Mouse (Mus musculus) heart, embryonic 15.5 days (tissue): ENCODE data around the gene Wnt2b. TPM values are rescaled to one million over a fixed set of nuclear protein-coding genes. Genes with fewer than 3 reads are reported as not detected.

Source experiments
- ATAC-seq: fragments of 200-750 bp; cut with Nextera tagmentation; replicated peaks from 2 replicates; pipeline ENCODE4 v1.8.0; 2017; ENCODE audit warnings: low read depth, moderate TSS enrichment; ENCODE audit not compliant: insufficient number of reproducible peaks, insufficient read depth, low FRiP score
- H3K27ac ChIP-seq: fragments of 300-500 bp; sonication (generic); 2 replicates; pipeline ENCODE4 v1.5.1; 2015; ENCODE audit warnings: mild to moderate bottlenecking, inconsistent platforms
- H3K27me3 ChIP-seq: fragments of 300-500 bp; sonication (generic); 2 replicates; pipeline ENCODE4 v1.6.1; 2015; ENCODE audit warnings: inconsistent platforms
- H3K36me3 ChIP-seq: fragments of 300-500 bp; sonication (generic); 2 replicates; pipeline ENCODE4 v1.6.1; 2015; ENCODE audit warnings: mild to moderate bottlenecking, inconsistent platforms
- H3K4me1 ChIP-seq: fragments of 300-500 bp; sonication (generic); replicated peaks from 2 replicates; pipeline ENCODE4 v1.6.1; 2015; ENCODE audit warnings: inconsistent platforms
- H3K4me2 ChIP-seq: fragments of 300-500 bp; sonication (generic); 2 replicates; pipeline ENCODE4 v1.6.1; 2015; ENCODE audit warnings: inconsistent platforms, mild to moderate bottlenecking, moderate library complexity
- H3K4me3 ChIP-seq: fragments of 300-500 bp; sonication (generic); 2 replicates; pipeline ENCODE4 v1.5.1; 2015; ENCODE audit warnings: mild to moderate bottlenecking, inconsistent platforms
- H3K9ac ChIP-seq: fragments of 300-500 bp; sonication (generic); 2 replicates; pipeline ENCODE4 v1.6.1; 2015; ENCODE audit warnings: mild to moderate bottlenecking, inconsistent platforms
- H3K9me3 ChIP-seq: fragments of 300-500 bp; sonication (generic); replicated peaks from 2 replicates; pipeline ENCODE4 v1.6.1; 2016; ENCODE audit warnings: inconsistent platforms
- WGBS: fragments of 180-500 bp; shearing (Covaris S2); methylation state at CpG from one replicate; pipeline ENCODE4 v1.1.7; 2015; ENCODE audit warnings: mixed read lengths; 5-methylcytosine and 5-hydroxymethylcytosine counted together
- polyA plus RNA-seq: library from polyadenylated mRNA; unstranded; fragments of >200 nt; fragmentation: Nextera tagmentation; extraction: Ambion mirVana; gene quantifications from 2 replicates; pipeline ENCODE4 v1.2.1, GENCODE M21; 2015

The Wnt2b gene
- polyA plus RNA-seq, 1 experiment from 2014 or later = 1.3 TPM

DNA sequence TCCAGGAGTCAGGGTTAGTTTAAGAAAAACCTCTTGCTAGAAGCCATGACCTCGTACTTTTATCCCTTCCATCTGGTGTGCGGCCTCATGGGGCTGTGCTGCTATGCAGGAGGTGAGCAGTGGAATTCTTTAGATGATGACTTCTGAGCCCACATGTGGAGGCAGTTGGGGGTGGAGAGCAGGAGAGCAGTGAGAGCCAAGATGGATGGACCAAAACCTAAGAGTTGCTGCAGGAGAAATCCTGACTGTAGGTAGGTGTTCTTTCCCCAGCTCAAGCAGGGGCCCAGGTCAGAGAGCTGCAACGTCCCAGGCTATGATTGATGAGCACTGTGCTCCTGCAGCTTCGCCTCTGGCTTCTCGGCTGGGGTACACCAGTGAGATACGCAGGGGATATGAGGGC lies 21.0 kb downstream of the Wnt2b start:
- H3K9ac ChIP-seq = no peak overlapping the region
- peaks cover 31% of the 10 kb centered on the region for H3K4me1 ChIP-seq
- no peaks in the 10 kb centered on the region for H3K36me3 ChIP-seq
- no peak for ATAC-seq
- no peaks in the 10 kb centered on the region for H3K27me3 ChIP-seq
- no peak overlapping the region for H3K4me2 ChIP-seq
- no peak overlapping the region for H3K27ac ChIP-seq
- no peak overlapping the region for H3K4me3 ChIP-seq
- WGBS = 51% methylated on average over 6 of the region's 6 CpGs
- no peaks in the 10 kb centered on the region for H3K9me3 ChIP-seq

DNA sequence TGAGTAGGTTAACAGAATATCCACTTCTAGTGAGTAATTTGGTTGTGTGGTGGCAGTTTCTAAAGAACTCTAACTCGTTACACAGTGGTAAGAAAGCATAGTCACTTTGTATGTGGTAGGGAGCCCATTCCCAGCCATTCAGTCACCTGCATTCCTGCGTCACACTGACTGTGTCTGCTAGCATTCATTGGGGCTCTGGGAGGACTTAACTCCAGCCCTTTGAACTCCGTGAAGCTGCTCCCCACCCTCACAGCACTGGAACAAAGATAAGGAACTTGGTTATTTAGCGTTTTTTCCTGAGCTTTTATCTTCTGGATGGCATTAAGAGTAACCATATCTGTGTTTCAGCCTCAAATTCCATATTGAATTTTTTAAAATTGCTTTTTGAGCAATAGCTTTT lies 23.4 kb downstream of the Wnt2b start:
- no peak for ATAC-seq

DNA sequence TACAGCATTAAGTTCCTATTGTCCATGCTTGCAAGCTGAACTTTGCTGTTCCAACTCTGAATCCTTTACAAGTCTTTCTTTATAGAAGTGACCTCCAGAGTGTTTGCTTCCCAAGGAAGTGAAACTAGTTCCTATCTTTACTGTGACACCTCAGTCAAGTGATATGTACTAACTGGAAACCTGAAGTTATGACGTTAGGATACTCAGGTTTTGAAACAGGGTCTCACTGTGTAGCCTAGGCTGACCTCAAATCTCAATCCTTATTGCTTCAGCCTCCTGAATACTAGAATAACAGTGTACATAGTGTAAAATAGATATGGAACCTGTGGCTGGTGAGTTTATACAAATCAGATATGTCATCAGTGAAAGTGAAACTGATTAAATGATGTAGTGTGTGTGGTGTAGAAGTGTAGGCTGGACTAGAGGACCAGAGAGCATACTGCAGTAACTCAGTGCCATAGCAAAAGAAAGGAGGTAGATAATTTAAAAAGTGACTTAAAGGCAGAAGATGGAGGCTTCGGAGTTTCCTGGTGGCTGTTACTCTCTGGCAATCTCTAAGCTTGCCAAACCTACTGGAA lies 23.9 kb downstream of the Wnt2b start:
- ATAC-seq = no peak
- Histone ChIP-seq H3K9me3 (no peaks in the 10 kb centered on the region), H3K4me1 (peaks cover 10% of the 10 kb centered on the region), H3K9ac (no peak overlapping the region), H3K27me3 (no peaks in the 10 kb centered on the region), H3K36me3 (peaks cover 5% of the 10 kb centered on the region; the same call in 1 of the 2 replicates), H3K4me2 (no peak overlapping the region), H3K27ac (no peak overlapping the region), H3K4me3 (no peak overlapping the region)
- WGBS = 73% methylated on average over 2 of the region's 2 CpGs

More for the DNA sequence above, 23.4 kb downstream of the Wnt2b start:
- Histone ChIP-seq H3K4me3 (no peak overlapping the region), H3K27ac (no peak overlapping the region), H3K27me3 (no peaks in the 10 kb centered on the region), H3K36me3 (peaks cover 5% of the 10 kb centered on the region; the same call in 1 of the 2 replicates), H3K4me2 (no peak overlapping the region), H3K9ac (no peak overlapping the region), H3K9me3 (no peaks in the 10 kb centered on the region), H3K4me1 (peaks cover 15% of the 10 kb centered on the region)
- 55% methylated on average over 4 of the region's 4 CpGs for WGBS

DNA sequence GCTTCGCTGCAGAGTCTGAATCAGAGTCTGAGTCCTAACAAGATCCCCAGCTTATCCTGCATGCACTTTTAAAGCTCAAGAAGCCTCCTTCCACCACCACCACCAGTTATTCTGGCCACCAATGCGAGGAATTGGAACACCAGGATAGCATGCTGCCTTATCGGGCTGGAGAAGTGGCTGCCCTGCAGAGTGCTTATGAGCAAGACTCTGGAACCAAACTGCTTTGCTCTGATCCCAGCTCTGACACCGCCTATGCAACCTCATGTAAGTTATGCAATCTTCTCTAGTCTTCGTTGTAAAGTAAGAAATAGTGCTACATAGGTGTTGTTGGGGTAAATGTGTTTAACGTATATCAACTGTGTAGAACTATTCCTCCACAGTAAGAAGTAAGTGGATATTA lies 32.3 kb downstream of the Wnt2b start:
- no peaks in the 10 kb centered on the region for H3K4me1 ChIP-seq
- ATAC-seq = no peak
- H3K4me2 ChIP-seq = no peak overlapping the region
- H3K9ac ChIP-seq = no peak overlapping the region
- no peak overlapping the region for H3K4me3 ChIP-seq
- no peak overlapping the region for H3K27ac ChIP-seq
- no peaks in the 10 kb centered on the region for H3K27me3 ChIP-seq
- H3K36me3 ChIP-seq = peaks cover 24% of the 10 kb centered on the region
- H3K9me3 ChIP-seq = no peaks in the 10 kb centered on the region
- WGBS = 82% methylated on average over 6 of the region's 6 CpGs

DNA sequence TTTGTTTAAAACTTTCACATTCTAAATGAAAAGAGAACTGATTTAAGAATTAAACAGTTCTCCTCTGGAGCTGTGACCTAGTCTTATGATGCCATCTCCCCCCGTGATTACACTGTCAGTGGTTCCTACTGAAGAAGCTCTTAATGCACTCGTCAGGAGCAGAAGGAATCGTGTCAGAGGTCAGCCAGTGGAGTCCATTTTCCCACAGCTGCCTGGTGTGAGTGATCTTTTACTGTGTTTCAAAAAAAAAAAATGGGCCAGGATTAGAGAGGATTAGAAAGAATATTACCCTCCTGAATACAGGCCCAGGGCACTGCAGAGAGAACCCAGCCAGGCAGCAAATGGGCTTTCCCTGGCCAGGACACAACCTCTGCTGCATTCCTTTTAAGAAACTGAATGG lies 46.7 kb downstream of the Wnt2b start:
- H3K9ac ChIP-seq = no peak overlapping the region
- WGBS = 66% methylated on average over 3 of the region's 3 CpGs
- no peaks in the 10 kb centered on the region for H3K27me3 ChIP-seq
- no peaks in the 10 kb centered on the region for H3K9me3 ChIP-seq
- H3K4me1 ChIP-seq = no peaks in the 10 kb centered on the region
- H3K36me3 ChIP-seq = peaks cover 17% of the 10 kb centered on the region
- H3K27ac ChIP-seq = no peak overlapping the region
- no peak overlapping the region for H3K4me2 ChIP-seq
- H3K4me3 ChIP-seq = no peak overlapping the region
- no peak for ATAC-seq

DNA sequence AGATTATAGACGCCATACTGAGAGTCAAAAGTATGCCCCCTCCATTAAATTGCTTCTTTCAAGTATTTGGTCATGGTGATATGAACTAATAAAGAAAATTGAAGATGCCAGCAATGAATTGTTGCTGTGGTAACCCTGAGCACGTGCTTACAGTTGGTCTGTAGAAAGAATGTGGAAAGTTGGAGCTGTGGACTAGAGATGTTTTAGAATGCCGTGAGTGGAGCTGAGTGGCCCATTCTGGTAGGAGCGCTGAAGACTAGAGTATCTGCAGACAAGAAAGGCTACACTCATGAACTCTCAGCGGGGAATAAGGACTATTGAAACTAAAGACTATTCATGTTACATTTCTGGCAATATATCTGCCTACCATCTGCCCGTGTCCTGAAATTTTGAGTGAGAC lies 52.5 kb downstream of the Wnt2b start:
- H3K36me3 ChIP-seq = peaks cover 26% of the 10 kb centered on the region
- no peak for ATAC-seq
- 91% methylated on average over 6 of the region's 6 CpGs for WGBS

DNA sequence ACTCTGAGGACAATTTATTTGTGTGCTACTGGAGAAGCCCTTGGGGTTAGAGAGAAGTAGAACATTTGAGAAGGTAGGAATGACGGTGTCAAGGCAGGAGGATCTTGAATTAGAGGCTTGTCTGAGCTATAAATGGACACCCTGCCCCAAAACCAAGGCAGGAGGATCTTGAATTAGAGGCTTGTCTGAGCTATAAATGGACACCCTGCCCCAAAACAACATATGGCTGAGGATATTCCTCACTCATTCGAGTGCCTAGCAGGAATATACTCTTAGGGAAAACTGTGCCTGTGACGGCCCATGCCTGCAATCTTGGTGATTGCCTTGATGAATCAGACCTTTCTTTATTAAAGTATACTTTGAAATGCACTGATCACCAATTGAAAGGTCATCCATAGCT lies 55.7 kb downstream of the Wnt2b start:
- H3K4me2 ChIP-seq = no peak overlapping the region
- H3K4me1 ChIP-seq = peaks cover 14% of the 10 kb centered on the region; the same call in 1 of the 2 replicates
- H3K36me3 ChIP-seq = peaks cover 26% of the 10 kb centered on the region
- WGBS = 52% methylated on average over 3 of the region's 3 CpGs
- no peak overlapping the region for H3K27ac ChIP-seq
- H3K9me3 ChIP-seq = no peaks in the 10 kb centered on the region
- ATAC-seq = no peak
- no peak overlapping the region for H3K9ac ChIP-seq
- H3K27me3 ChIP-seq = no peaks in the 10 kb centered on the region
- H3K4me3 ChIP-seq = no peak overlapping the region

More for the DNA sequence above, 52.5 kb downstream of the Wnt2b start:
- no peak overlapping the region for H3K4me2 ChIP-seq
- no peak overlapping the region for H3K27ac ChIP-seq
- peaks cover 14% of the 10 kb centered on the region; the same call in 1 of the 2 replicates for H3K4me1 ChIP-seq
- H3K9ac ChIP-seq = no peak overlapping the region
- H3K27me3 ChIP-seq = no peaks in the 10 kb centered on the region
- H3K9me3 ChIP-seq = no peaks in the 10 kb centered on the region
- H3K4me3 ChIP-seq = no peak overlapping the region

DNA sequence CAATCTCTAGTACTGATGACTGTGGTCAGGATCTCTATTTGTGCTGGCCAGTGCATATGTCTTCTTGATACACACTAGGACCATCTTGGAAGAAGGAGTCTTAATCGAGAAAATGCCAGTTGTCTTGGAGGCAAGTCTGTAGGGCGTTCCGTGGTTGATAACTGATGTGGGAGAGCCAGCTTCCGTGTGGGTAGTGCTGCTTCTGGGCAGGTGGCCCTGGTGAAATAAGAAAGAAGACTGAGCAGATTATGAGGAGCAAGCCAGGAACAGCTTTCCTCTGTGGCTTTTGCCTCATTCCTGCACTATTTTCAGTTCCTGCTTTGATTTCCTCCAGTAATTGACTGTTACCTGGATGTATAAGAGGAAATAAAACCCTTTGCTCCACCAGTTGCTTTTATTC lies 56.3 kb downstream of the Wnt2b start:
- no peak for ATAC-seq
- H3K27me3 ChIP-seq = no peaks in the 10 kb centered on the region
- H3K9ac ChIP-seq = no peak overlapping the region
- H3K4me3 ChIP-seq = no peak overlapping the region
- peaks cover 14% of the 10 kb centered on the region; the same call in 1 of the 2 replicates for H3K4me1 ChIP-seq
- H3K27ac ChIP-seq = no peak overlapping the region
- H3K9me3 ChIP-seq = no peaks in the 10 kb centered on the region
- H3K4me2 ChIP-seq = no peak overlapping the region
- peaks cover 21% of the 10 kb centered on the region for H3K36me3 ChIP-seq
- 85% methylated on average over 4 of the region's 4 CpGs for WGBS

DNA sequence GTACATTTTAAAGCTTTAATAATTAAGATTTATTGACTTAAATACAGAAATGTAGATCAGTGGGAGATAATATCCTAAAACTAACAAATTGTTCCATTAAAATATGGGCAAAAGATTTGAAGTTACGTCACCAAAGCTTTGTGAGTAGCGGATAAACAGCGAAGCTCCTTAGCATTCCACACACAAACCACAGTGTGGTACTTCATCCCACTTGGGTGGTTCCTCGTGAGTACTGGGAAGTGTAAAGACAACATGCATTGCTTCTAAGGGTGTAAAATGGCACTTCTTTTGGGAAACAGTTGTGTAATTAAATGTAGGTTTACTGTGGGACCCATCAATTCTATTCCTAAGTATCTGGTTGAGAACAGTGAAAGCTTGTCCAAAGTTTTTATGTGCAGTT lies 60.6 kb downstream of the Wnt2b start:
- Histone ChIP-seq H3K4me2 (no peak overlapping the region), H3K4me1 (peaks cover 9% of the 10 kb centered on the region; the same call in 1 of the 2 replicates), H3K27me3 (no peaks in the 10 kb centered on the region), H3K9ac (no peak overlapping the region), H3K9me3 (no peaks in the 10 kb centered on the region), H3K4me3 (no peak overlapping the region), H3K36me3 (peaks cover 39% of the 10 kb centered on the region), H3K27ac (no peak overlapping the region)
- WGBS = 89% methylated on average over 4 of the region's 4 CpGs
- ATAC-seq = no peak

DNA sequence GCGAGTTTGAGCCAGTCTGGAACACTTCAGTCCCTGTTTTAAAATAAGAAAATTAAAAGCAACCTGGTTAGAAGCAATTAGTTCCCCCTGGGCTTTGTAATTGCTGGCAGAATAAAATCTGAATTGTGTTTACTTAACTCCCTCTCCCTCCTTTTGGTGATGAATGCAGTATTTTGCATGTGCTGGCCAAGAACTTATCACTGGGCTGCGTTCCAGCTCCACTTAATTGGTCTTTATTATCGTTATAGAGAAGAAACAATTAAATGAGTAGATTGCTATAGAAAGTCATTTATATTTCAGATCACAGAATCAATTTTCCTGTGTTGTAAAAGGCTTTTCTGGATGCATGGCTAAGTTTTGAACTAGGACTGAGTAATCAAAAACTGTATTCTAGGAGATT lies 65.6 kb downstream of the Wnt2b start:
- H3K4me3 ChIP-seq = no peak overlapping the region
- H3K36me3 ChIP-seq = peaks cover 54% of the 10 kb centered on the region
- H3K4me1 ChIP-seq = no peaks in the 10 kb centered on the region
- WGBS = 86% methylated on average over 3 of the region's 3 CpGs
- H3K27ac ChIP-seq = no peak overlapping the region
- no peak overlapping the region for H3K4me2 ChIP-seq
- no peaks in the 10 kb centered on the region for H3K9me3 ChIP-seq
- H3K27me3 ChIP-seq = no peaks in the 10 kb centered on the region
- H3K9ac ChIP-seq = no peak overlapping the region
- no peak for ATAC-seq
